Mouse (Mus musculus) olfactory bulb, adult 2 months (tissue): ENCODE measurements around the gene Tpx2.

Source experiments
- CTCF ChIP-seq: fragments of 200-500 bp; IDR thresholded peaks from 2 replicates; pipeline ENCODE4 v1.5.1; 2012; ENCODE audit warnings: low read depth, mild to moderate bottlenecking, low read length, moderate library complexity; ENCODE audit not compliant: insufficient read depth
- POLR2A ChIP-seq: fragments of 200-500 bp; IDR thresholded peaks from 2 replicates; pipeline ENCODE4 v1.6.1; 2012; ENCODE audit warnings: mild to moderate bottlenecking, low read depth, low read length, moderate library complexity; ENCODE audit not compliant: insufficient read depth

DNA sequence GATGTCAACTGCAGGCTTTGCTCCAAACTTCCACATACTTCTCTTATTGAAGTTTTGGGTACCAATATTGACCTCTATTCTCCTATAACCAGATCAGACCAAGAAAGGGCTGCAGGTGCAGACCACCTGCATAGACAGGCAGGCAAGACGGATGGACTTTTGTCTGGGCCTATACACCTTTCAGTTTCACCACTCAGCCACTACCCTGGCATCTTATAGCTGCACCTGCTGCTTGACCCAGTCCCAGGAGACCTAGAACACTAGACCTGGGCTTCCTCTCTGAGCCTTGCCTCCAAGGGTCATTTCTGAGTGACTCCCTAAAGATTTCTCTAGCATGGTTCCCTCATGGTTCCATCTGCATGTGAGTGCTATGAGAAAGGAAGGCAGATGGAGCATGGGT is 34.5 kb upstream of the Tpx2 start:
- TF ChIP-seq CTCF (no peak), POLR2A (no peak)
